Mouse (Mus musculus): ENCODE measurements at regions not wholly inside any gene's neighbourhood (a gene's known extent, or its start where the extent isn't known, plus 50 kb on each side); places are given as distances from the start of the nearest gene placed in this dataset.
A peak's percentile ranks its signal among the peaks of the same experiment; 100 is the strongest.

GRCm38 (mm10) chr11:19203518-19203900 lies 184.7 kb upstream of the Meis1 start:
- H3K27ac ChIP-seq (ENCODE audit: low read depth), result no peak overlapping the region

DNA sequence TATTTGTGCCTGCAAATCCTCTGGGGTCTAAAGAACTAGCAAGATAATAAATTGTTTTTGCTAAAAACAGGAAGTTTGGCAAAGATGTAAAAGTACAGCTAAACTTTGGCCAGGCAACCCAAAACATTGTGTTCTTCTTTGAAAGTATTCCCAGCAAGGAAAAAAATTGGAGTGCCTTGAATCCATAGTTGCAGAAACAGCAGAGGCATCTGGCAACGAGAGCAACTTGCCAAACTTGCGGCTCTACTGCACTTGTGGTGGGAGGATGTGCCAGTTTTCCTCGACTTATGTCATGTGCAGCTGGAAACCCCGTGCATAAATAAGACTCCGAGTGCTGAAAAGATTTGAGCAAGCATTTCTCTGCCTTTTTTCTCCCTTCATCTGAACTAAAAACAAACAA lies 185.2 kb upstream of the Meis1 start:
- Histone ChIP-seq H3K4me1 (ENCODE audit: insufficient read depth) (0 out of 2 replicates have a peak, but pooled peaks cover 3% of the 10 kb centered on the region), H3K4me2 (peak overlapping the region; percentile 38), H3K9ac (no peak overlapping the region), H3K27ac (ENCODE audit: low read depth) (0 out of 2 replicates have a peak overlapping the region, but pooled peaks have one; percentile 28), H3K36me3 (ENCODE audit: insufficient read depth) (no peaks in the 10 kb centered on the region), H3K9me3 (ENCODE audit: low read depth, low read length) (no peaks in the 10 kb centered on the region), H3K27me3 (ENCODE audit: insufficient read depth, low read length) (no peaks in the 10 kb centered on the region), H3K4me3 (ENCODE audit: low read depth, low read length) (no peak overlapping the region)
- peak; percentile 65 for ATAC-seq (ENCODE audit: insufficient read depth)
- WGBS, result 28% methylated on average over 5 of the region's 5 CpGs
- no peak for TF ChIP-seq CTCF (IDR thresholded peaks at IDR 0.05; ENCODE audit: low read depth)
- DNase-seq, result peak; percentile 86

More at GRCm38 (mm10) chr11:19203518-19203900, 184.7 kb upstream of the Meis1 start:
- 65% methylated on average over 4 of the region's 4 CpGs for WGBS
- ATAC-seq (ENCODE audit: insufficient read depth) (no peak), DNase-seq (no peak)
- no peak overlapping the region for H3K4me3 ChIP-seq (ENCODE audit: low read depth, low read length)
- H3K4me1 ChIP-seq (ENCODE audit: insufficient read depth), result 0 out of 2 replicates have a peak, but pooled peaks cover 3% of the 10 kb centered on the region
- TF ChIP-seq CTCF (IDR thresholded peaks at IDR 0.05; ENCODE audit: low read depth), result no peak
- no peaks in the 10 kb centered on the region for H3K27me3 ChIP-seq (ENCODE audit: insufficient read depth, low read length)
- H3K36me3 ChIP-seq (ENCODE audit: insufficient read depth), result no peaks in the 10 kb centered on the region
- H3K9ac ChIP-seq, result no peak overlapping the region
- no peak overlapping the region for H3K4me2 ChIP-seq
- H3K9me3 ChIP-seq (ENCODE audit: low read depth, low read length), result no peaks in the 10 kb centered on the region

- Histone ChIP-seq H3K4me3 (ENCODE audit: low read depth, low read length) (no peak overlapping the region), H3K9ac (no peak overlapping the region), H3K9me3 (ENCODE audit: low read depth, low read length) (no peaks in the 10 kb centered on the region), H3K27me3 (ENCODE audit: insufficient read depth, low read length) (no peaks in the 10 kb centered on the region), H3K36me3 (ENCODE audit: insufficient read depth) (no peaks in the 10 kb centered on the region), H3K4me1 (ENCODE audit: insufficient read depth) (0 out of 2 replicates have a peak, but pooled peaks cover 3% of the 10 kb centered on the region), H3K27ac (ENCODE audit: low read depth) (0 out of 2 replicates have a peak overlapping the region, but pooled peaks have one; percentile 28), H3K4me2 (peak overlapping the region; percentile 38)
- DNase-seq, result peak; percentile 53
- WGBS, result 36% methylated on average over 7 of the region's 7 CpGs
- peak; percentile 74 for ATAC-seq (ENCODE audit: insufficient read depth)
- no peak for TF ChIP-seq CTCF (IDR thresholded peaks at IDR 0.05; ENCODE audit: low read depth)
Measured at GRCm38 (mm10) chr11:19204521-19204920, 185.7 kb upstream of the Meis1 start.

GRCm38 (mm10) chr11:19205174-19205573 lies 186.4 kb upstream of the Meis1 start:
- TF ChIP-seq CTCF (IDR thresholded peaks at IDR 0.05; ENCODE audit: low read depth), result no peak
- no peak for ATAC-seq (ENCODE audit: insufficient read depth)
- Histone ChIP-seq H3K27ac (ENCODE audit: low read depth) (0 out of 2 replicates have a peak overlapping the region, but pooled peaks have one; percentile 28), H3K4me2 (no peak overlapping the region), H3K27me3 (ENCODE audit: insufficient read depth, low read length) (no peaks in the 10 kb centered on the region), H3K4me1 (ENCODE audit: insufficient read depth) (0 out of 2 replicates have a peak, but pooled peaks cover 3% of the 10 kb centered on the region), H3K9ac (no peak overlapping the region), H3K36me3 (ENCODE audit: insufficient read depth) (no peaks in the 10 kb centered on the region), H3K9me3 (ENCODE audit: low read depth, low read length) (no peaks in the 10 kb centered on the region), H3K4me3 (ENCODE audit: low read depth, low read length) (no peak overlapping the region)
- DNase-seq, result no peak

GRCm38 (mm10) chr11:19219476-19219875 lies 200.7 kb upstream of the Meis1 start:
- Histone ChIP-seq H3K4me1 (ENCODE audit: insufficient read depth) (no peaks in the 10 kb centered on the region), H3K9ac (no peak overlapping the region), H3K27me3 (ENCODE audit: insufficient read depth, low read length) (no peaks in the 10 kb centered on the region), H3K4me2 (no peak overlapping the region), H3K9me3 (ENCODE audit: low read depth, low read length) (no peaks in the 10 kb centered on the region), H3K27ac (ENCODE audit: low read depth) (no peak overlapping the region), H3K4me3 (ENCODE audit: low read depth, low read length) (no peak overlapping the region), H3K36me3 (ENCODE audit: insufficient read depth) (no peaks in the 10 kb centered on the region)
- no peak for ATAC-seq (ENCODE audit: insufficient read depth)
- no peak for DNase-seq
- 82% methylated on average over 3 of the region's 3 CpGs for WGBS
- TF ChIP-seq CTCF (IDR thresholded peaks at IDR 0.05; ENCODE audit: low read depth), result no peak

DNA sequence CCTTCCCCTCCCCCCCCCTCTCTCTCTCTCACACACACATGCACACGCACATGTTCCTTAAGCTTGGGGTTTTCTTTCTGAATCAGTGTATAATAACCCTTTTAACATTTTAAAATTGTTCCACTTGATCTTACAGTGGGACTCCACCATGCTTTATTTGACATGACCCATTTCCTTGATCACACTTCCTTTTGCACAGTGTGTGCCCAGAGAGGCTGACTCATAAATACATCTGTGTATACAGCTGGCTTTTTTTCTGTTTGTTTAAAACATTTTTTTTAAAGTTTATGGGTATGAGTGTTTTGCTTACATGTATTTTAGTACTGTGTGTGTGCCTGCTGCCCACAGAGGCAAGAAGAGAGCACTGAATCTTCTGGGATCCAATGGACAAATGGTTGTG lies 202.7 kb upstream of the Meis1 start:
- no peak overlapping the region for H3K4me3 ChIP-seq (ENCODE audit: low read depth, low read length)
- ATAC-seq (ENCODE audit: insufficient read depth), result no peak
- no peaks in the 10 kb centered on the region for H3K4me1 ChIP-seq (ENCODE audit: insufficient read depth)
- H3K9ac ChIP-seq, result no peak overlapping the region
- no peaks in the 10 kb centered on the region for H3K9me3 ChIP-seq (ENCODE audit: low read depth, low read length)
- no peak for DNase-seq
- no peak overlapping the region for H3K4me2 ChIP-seq
- H3K27ac ChIP-seq (ENCODE audit: low read depth), result no peak overlapping the region
- 100% methylated on average over 1 of the region's 1 CpGs for WGBS
- no peaks in the 10 kb centered on the region for H3K27me3 ChIP-seq (ENCODE audit: insufficient read depth, low read length)
- TF ChIP-seq CTCF (IDR thresholded peaks at IDR 0.05; ENCODE audit: low read depth), result no peak
- no peaks in the 10 kb centered on the region for H3K36me3 ChIP-seq (ENCODE audit: insufficient read depth)

DNA sequence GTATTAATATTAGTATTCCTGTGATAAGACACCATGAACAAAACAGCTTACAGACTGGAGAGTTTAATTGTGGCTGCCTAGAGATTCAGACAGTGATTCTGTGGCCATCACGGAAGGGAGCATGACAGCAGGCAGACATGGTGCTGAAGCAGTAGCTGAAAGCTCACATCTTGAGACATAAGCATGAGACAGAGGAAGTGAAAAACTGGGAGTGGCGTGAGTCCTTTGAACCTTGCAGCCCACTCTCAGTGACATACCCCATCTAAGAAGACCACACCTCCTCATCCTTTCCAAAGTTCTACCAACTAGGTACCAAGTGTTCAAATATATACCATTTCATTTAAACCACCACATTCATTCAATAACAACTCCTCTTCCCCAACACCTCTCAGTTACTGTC lies 208.0 kb upstream of the Meis1 start:
- Histone ChIP-seq H3K4me3 (ENCODE audit: low read depth, low read length) (no peak overlapping the region), H3K4me1 (ENCODE audit: insufficient read depth) (no peaks in the 10 kb centered on the region), H3K9me3 (ENCODE audit: low read depth, low read length) (no peaks in the 10 kb centered on the region), H3K27ac (ENCODE audit: low read depth) (no peak overlapping the region), H3K9ac (no peak overlapping the region), H3K27me3 (ENCODE audit: insufficient read depth, low read length) (no peaks in the 10 kb centered on the region), H3K36me3 (ENCODE audit: insufficient read depth) (no peaks in the 10 kb centered on the region), H3K4me2 (no peak overlapping the region)
- no peak for TF ChIP-seq CTCF (IDR thresholded peaks at IDR 0.05; ENCODE audit: low read depth)
- DNase-seq, result no peak
- no peak for ATAC-seq (ENCODE audit: insufficient read depth)
- 71% methylated on average over 2 of the region's 2 CpGs for WGBS

DNA sequence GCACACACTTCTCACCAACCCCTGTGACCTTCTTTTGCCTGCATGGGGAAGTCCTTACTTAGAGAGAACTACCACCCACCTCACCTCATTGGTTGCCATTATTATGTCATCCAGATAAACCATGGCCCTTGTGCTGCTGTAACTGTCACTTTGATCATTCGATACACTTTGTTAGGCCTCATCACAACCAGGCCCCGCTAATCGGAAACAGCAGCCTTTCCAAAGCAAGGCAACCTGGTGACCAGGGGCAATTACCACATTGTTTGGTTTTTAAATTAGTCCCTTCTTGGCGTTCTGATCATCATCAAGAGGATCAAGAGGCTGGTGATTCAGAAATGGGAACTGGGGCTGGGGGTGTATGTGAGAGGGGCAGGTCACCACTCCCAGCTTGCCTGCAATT lies 208.9 kb upstream of the Meis1 start:
- Histone ChIP-seq H3K9ac (no peak overlapping the region), H3K27me3 (ENCODE audit: insufficient read depth, low read length) (no peaks in the 10 kb centered on the region), H3K4me2 (no peak overlapping the region), H3K9me3 (ENCODE audit: low read depth, low read length) (no peaks in the 10 kb centered on the region), H3K36me3 (ENCODE audit: insufficient read depth) (no peaks in the 10 kb centered on the region), H3K27ac (ENCODE audit: low read depth) (no peak overlapping the region), H3K4me3 (ENCODE audit: low read depth, low read length) (no peak overlapping the region), H3K4me1 (ENCODE audit: insufficient read depth) (no peaks in the 10 kb centered on the region)
- DNase-seq (no peak), ATAC-seq (ENCODE audit: insufficient read depth) (no peak)
- TF ChIP-seq CTCF (IDR thresholded peaks at IDR 0.05; ENCODE audit: low read depth), result no peak
- 62% methylated on average over 4 of the region's 4 CpGs for WGBS
